Mouse (Mus musculus): ENCODE data around the gene Ndufs3. TPM values are rescaled to one million over a fixed set of nuclear protein-coding genes. Genes with fewer than 3 reads are reported as not detected.

Gene Ndufs3
- polyA plus RNA-seq, 1 experiment from 2014 or later, result 236 TPM

DNA sequence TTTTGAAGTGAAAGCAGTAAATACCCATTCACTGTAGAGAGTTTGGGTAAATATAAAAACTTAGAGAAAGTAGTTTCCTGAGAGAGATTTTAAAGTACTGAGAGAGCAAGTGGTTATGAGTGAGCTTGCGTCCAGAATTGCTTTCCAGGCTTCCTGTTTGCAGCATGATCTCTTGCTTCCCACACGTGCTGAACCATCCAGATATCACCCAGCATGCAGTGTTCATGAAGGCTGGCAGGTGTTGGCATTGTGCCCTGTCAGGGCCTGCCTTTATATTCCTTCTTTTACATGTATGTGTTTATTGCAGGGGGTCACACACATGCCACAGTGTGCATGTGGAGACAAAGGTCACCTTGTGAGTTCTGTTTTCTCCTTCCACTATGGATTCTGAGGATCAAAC is 29.4 kb downstream of the Ndufs3 start:
- no peak overlapping the region for H3K27ac ChIP-seq (ENCODE audit: low read depth, low read length)
- H3K4me1 ChIP-seq (replicated peaks; ENCODE audit: control insufficient read depth, insufficient read depth, low read length), result peaks cover 20% of the 10 kb centered on the region
- H3K9ac ChIP-seq (ENCODE audit: low read depth, low read length), result no peak overlapping the region
- no peak overlapping the region for H3K4me2 ChIP-seq
- H3K36me3 ChIP-seq (ENCODE audit: control insufficient read depth, insufficient read depth, low read length), result no peaks in the 10 kb centered on the region
- H3K27me3 ChIP-seq (replicated peaks; ENCODE audit: control insufficient read depth, insufficient read depth, low read length), result no peaks in the 10 kb centered on the region; the same call in 1 of the 2 replicates
- no peak for ATAC-seq (replicated peaks; ENCODE audit: low FRiP score)
- WGBS, result 50% methylated on average over 2 of the region's 2 CpGs
- H3K9me3 ChIP-seq (ENCODE audit: control insufficient read depth, low read length), result no peaks in the 10 kb centered on the region
- H3K4me3 ChIP-seq (ENCODE audit: low read depth, low read length), result no peak overlapping the region
- DNase-seq (ENCODE audit: low spot score), result no peak

DNA sequence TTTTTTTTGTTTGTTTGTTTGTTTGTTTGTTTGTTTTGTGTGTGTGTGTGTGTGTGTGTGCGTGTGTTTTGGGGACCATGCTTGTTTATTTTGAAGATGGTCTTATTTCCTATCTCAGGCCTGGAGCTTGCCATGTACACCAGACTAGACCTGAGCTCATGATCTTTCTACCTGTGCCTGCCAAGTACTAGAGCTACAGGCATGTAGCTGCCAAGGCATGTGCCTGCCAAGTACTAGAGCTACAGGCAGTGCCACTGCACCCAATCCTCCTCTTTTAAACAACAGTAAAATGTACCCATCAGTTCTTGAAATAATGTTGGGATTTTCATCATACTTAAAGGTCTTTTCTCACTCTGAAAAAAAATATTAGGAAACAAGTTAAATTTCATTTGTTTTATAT is 30.6 kb downstream of the Ndufs3 start:
- Histone ChIP-seq H3K27me3 (replicated peaks; ENCODE audit: control insufficient read depth, insufficient read depth, low read length) (no peaks in the 10 kb centered on the region), H3K4me3 (ENCODE audit: low read depth, low read length) (no peak overlapping the region), H3K4me2 (no peak overlapping the region), H3K9ac (ENCODE audit: low read depth, low read length) (no peak overlapping the region), H3K9me3 (ENCODE audit: control insufficient read depth, low read length) (no peaks in the 10 kb centered on the region), H3K36me3 (ENCODE audit: control insufficient read depth, insufficient read depth, low read length) (no peaks in the 10 kb centered on the region), H3K27ac (ENCODE audit: low read depth, low read length) (no peak overlapping the region), H3K4me1 (replicated peaks; ENCODE audit: control insufficient read depth, insufficient read depth, low read length) (peaks cover 25% of the 10 kb centered on the region)
- WGBS, result 93% methylated on average over 1 of the region's 1 CpGs
- ATAC-seq (replicated peaks; ENCODE audit: low FRiP score), result no peak
- DNase-seq (ENCODE audit: low spot score), result no peak

DNA sequence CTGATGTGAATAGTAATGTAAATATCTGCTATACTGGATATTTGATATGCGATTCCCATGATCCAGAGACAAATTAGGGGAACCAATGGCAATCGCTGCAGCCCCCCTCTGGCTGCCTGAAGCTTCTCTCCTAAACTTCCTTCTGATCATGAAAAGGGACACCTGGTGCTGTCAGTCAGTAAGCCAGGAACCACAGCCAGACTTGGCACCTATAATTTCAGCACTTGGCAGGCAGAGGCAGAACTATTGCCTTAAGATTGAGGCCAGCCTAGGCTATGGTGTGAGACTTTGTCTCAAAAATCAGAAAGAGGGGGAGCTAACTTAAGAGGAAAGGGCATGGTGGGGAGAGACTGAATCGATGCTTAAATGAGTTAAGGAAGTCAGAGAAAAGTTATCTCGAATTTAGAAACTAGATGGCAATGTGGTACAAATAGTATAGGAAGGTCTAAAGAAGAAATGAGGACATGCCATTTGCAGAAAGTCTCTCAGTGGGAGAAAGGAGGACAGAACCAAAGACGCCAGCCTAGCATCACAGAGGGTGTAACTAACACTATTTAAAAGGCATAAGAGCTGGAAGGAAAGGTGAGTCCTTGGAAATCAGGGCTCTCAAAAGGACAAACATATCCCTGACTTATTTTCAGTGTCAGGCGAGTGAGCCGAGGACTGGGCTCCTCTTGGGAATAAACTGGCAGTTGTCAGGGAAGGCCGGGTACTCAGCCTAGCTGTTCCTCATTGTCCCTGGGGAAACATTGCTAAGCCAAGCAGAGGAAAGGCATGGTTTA is 33.3 kb downstream of the Ndufs3 start:
- ATAC-seq (replicated peaks; ENCODE audit: low FRiP score), result no peak
- peak overlapping the region; percentile 42 for H3K9ac ChIP-seq (ENCODE audit: low read depth, low read length)
- 74% methylated on average over 8 of the region's 8 CpGs for WGBS

DNA sequence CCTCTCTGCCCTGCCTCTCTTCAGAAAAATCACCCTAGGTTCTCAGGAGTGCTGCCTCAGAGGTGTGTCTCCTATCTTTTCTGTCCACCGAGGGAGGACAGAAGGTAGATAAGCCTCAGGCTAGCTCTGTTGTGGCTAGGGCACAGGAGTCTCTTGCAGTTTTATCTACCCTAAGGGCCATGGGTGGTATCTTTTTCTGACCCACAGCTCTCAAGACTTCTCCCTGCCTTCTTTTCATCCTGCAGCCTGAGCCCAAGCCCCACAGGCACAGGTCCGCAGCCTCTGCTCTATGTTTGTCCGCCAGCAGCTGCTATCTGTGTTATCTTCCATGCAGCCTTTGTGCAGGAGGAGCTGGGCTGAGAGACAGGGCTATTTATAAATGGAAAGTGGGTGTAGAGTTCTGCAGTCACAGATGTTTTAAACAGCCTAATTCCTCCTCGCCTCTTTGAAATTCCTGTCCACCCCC is 34.5 kb downstream of the Ndufs3 start:
- Histone ChIP-seq H3K36me3 (ENCODE audit: control insufficient read depth, insufficient read depth, low read length) (peaks cover 3% of the 10 kb centered on the region), H3K4me1 (replicated peaks; ENCODE audit: control insufficient read depth, insufficient read depth, low read length) (peaks cover 34% of the 10 kb centered on the region), H3K4me3 (ENCODE audit: low read depth, low read length) (0 out of 2 replicates have a peak overlapping the region, but pooled peaks have one; percentile 8), H3K9ac (ENCODE audit: low read depth, low read length) (0 out of 2 replicates have a peak overlapping the region, but pooled peaks have one; percentile 6), H3K27ac (ENCODE audit: low read depth, low read length) (peak overlapping the region; percentile 81), H3K9me3 (ENCODE audit: control insufficient read depth, low read length) (no peaks in the 10 kb centered on the region), H3K27me3 (replicated peaks; ENCODE audit: control insufficient read depth, insufficient read depth, low read length) (no peaks in the 10 kb centered on the region), H3K4me2 (peak overlapping the region; percentile 53)
- ATAC-seq (replicated peaks; ENCODE audit: low FRiP score) (peak; percentile 91), DNase-seq (ENCODE audit: low spot score) (no peak)
- 11% methylated on average over 4 of the region's 4 CpGs for WGBS

More for the DNA sequence above, 33.3 kb downstream of the Ndufs3 start:
- Histone ChIP-seq H3K27me3 (replicated peaks; ENCODE audit: control insufficient read depth, insufficient read depth, low read length) (no peaks in the 10 kb centered on the region), H3K4me1 (replicated peaks; ENCODE audit: control insufficient read depth, insufficient read depth, low read length) (peaks cover 34% of the 10 kb centered on the region), H3K4me2 (peak overlapping the region; percentile 53), H3K27ac (ENCODE audit: low read depth, low read length) (peak overlapping the region; percentile 81), H3K4me3 (ENCODE audit: low read depth, low read length) (no peak overlapping the region), H3K9me3 (ENCODE audit: control insufficient read depth, low read length) (no peaks in the 10 kb centered on the region), H3K36me3 (ENCODE audit: control insufficient read depth, insufficient read depth, low read length) (no peaks in the 10 kb centered on the region; the same call in 1 of the 2 replicates)
- DNase-seq (ENCODE audit: low spot score), result no peak

DNA sequence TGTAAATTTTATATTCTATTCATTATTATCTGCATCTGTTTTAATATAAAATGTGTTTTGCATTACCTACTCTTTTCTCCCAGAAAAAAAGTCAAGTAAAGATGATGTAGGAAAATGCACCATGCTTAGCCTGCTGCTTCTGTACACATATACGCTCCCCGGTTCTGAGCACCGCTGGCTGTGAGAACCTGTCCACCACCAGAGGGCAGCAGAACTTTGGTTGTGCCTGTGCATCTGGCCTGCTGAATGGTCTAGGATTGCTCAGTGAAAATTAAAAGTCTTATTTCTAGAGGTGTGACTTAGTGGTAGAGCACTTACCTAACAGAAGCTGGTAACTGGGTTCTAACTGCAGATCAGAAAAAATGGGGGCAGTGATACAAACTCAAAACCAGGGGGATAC is 38.1 kb downstream of the Ndufs3 start:
- Histone ChIP-seq H3K4me1 (replicated peaks; ENCODE audit: control insufficient read depth, insufficient read depth, low read length) (peaks cover 33% of the 10 kb centered on the region), H3K4me2 (no peak overlapping the region), H3K27ac (ENCODE audit: low read depth, low read length) (no peak overlapping the region), H3K4me3 (ENCODE audit: low read depth, low read length) (no peak overlapping the region), H3K36me3 (ENCODE audit: control insufficient read depth, insufficient read depth, low read length) (peaks cover 13% of the 10 kb centered on the region), H3K9ac (ENCODE audit: low read depth, low read length) (no peak overlapping the region), H3K9me3 (ENCODE audit: control insufficient read depth, low read length) (no peaks in the 10 kb centered on the region), H3K27me3 (replicated peaks; ENCODE audit: control insufficient read depth, insufficient read depth, low read length) (no peaks in the 10 kb centered on the region)
- WGBS, result 43% methylated on average over 3 of the region's 3 CpGs
- ATAC-seq (replicated peaks; ENCODE audit: low FRiP score) (peak; percentile 62), DNase-seq (ENCODE audit: low spot score) (peak; percentile 58)

DNA sequence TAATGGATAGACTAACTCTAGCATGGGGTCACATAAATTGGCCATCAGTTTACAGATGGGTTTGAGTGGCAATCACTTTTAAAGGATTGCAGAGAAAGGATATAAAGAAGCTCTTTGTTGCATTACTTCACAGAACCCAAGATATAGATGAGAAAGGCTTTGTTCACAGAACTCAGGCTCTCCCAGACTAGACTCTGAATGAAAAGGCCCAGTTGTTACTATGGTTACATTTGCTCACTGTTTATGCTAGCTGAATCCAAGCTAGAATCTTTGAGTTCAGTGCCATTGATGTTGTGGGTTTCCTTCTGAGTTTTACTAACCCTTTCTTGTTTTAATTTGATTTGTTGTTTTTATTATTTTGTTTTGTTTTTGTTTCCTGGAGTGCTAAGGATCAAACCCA is 40.4 kb downstream of the Ndufs3 start:
- Histone ChIP-seq H3K27me3 (replicated peaks; ENCODE audit: control insufficient read depth, insufficient read depth, low read length) (no peaks in the 10 kb centered on the region), H3K36me3 (ENCODE audit: control insufficient read depth, insufficient read depth, low read length) (peaks cover 19% of the 10 kb centered on the region), H3K9me3 (ENCODE audit: control insufficient read depth, low read length) (no peaks in the 10 kb centered on the region), H3K4me2 (no peak overlapping the region), H3K27ac (ENCODE audit: low read depth, low read length) (no peak overlapping the region), H3K9ac (ENCODE audit: low read depth, low read length) (no peak overlapping the region), H3K4me3 (ENCODE audit: low read depth, low read length) (no peak overlapping the region), H3K4me1 (replicated peaks; ENCODE audit: control insufficient read depth, insufficient read depth, low read length) (peaks cover 11% of the 10 kb centered on the region)
- no peak for ATAC-seq (replicated peaks; ENCODE audit: low FRiP score)
- DNase-seq (ENCODE audit: low spot score), result no peak

DNA sequence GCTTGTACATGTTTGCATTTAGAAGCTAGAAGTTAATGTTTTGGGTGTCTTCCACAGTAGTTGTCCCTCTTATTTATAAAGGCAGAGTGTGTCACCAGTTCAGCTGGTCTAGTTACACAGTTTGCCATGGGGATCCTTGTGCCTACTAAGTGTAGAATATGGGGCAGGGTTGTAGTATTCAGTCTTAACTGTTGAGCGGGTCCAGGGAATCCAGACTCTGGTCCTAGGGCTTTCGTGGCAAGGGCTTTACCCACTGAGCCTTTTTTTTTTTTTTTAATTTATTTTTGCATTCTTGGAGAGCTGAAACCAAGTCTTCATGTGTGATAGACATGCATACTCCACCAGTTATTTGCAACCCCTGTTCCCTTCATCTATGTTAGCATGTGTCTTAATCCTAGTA is 43.1 kb downstream of the Ndufs3 start:
- H3K36me3 ChIP-seq (ENCODE audit: control insufficient read depth, insufficient read depth, low read length), result peaks cover 19% of the 10 kb centered on the region
- no peaks in the 10 kb centered on the region for H3K27me3 ChIP-seq (replicated peaks; ENCODE audit: control insufficient read depth, insufficient read depth, low read length)
- H3K9ac ChIP-seq (ENCODE audit: low read depth, low read length), result no peak overlapping the region
- ATAC-seq (replicated peaks; ENCODE audit: low FRiP score) (no peak), DNase-seq (ENCODE audit: low spot score) (no peak)
- H3K27ac ChIP-seq (ENCODE audit: low read depth, low read length), result no peak overlapping the region
- H3K9me3 ChIP-seq (ENCODE audit: control insufficient read depth, low read length), result no peaks in the 10 kb centered on the region
- H3K4me2 ChIP-seq, result no peak overlapping the region
- WGBS, result 97% methylated on average over 2 of the region's 2 CpGs
- H3K4me1 ChIP-seq (replicated peaks; ENCODE audit: control insufficient read depth, insufficient read depth, low read length), result no peaks in the 10 kb centered on the region
- no peak overlapping the region for H3K4me3 ChIP-seq (ENCODE audit: low read depth, low read length)

DNA sequence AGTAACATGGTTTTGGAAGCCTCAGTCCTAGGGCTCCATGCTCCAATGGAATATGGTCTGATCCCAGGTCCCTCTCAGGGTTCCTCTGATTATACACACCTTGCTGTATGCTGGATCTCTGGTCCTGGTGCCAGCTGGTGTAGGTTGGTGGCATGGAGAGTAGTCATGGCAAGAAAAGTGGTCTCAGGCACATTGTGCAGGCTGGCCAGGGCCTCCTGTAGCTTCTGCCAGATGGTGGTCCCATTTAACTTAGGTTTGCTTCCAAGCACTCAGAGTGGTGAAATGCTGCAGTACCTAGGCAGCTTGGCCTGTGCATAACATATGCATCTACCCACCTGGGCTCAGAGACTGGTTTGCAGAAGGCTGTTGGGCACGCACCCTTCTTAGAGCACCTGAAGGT is 54.2 kb downstream of the Ndufs3 start:
- Histone ChIP-seq H3K4me1 (replicated peaks; ENCODE audit: control insufficient read depth, insufficient read depth, low read length) (peaks cover 11% of the 10 kb centered on the region), H3K4me2 (no peak overlapping the region), H3K4me3 (ENCODE audit: low read depth, low read length) (no peak overlapping the region), H3K36me3 (ENCODE audit: control insufficient read depth, insufficient read depth, low read length) (peaks cover 27% of the 10 kb centered on the region), H3K9me3 (ENCODE audit: control insufficient read depth, low read length) (no peaks in the 10 kb centered on the region), H3K9ac (ENCODE audit: low read depth, low read length) (no peak overlapping the region), H3K27ac (ENCODE audit: low read depth, low read length) (no peak overlapping the region), H3K27me3 (replicated peaks; ENCODE audit: control insufficient read depth, insufficient read depth, low read length) (no peaks in the 10 kb centered on the region)
- ATAC-seq (replicated peaks; ENCODE audit: low FRiP score), result no peak
- WGBS, result 96% methylated on average over 1 of the region's 1 CpGs
- DNase-seq (ENCODE audit: low spot score), result no peak

DNA sequence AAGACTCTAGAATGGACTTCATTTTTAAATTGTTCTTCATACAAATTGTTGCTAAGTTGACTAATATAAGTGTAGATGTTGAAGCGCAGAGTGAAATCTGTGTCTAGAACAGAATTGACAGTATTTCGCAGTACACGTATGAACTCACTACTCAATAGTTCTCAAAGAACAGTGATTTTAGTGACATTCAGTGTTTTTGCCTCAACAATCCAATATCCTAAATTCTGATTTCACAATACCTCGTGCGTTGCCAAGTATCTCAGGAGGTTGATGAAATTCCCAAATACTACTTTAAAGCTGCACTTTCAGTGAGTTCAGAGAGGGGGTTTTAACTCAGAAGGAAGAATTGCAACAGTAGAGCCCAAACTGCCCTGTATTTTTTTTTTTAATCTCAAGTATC is 56.3 kb downstream of the Ndufs3 start:
- H3K9me3 ChIP-seq (ENCODE audit: control insufficient read depth, low read length), result no peaks in the 10 kb centered on the region
- no peak for ATAC-seq (replicated peaks; ENCODE audit: low FRiP score)
- H3K27ac ChIP-seq (ENCODE audit: low read depth, low read length), result no peak overlapping the region
- peak overlapping the region; percentile 73 for H3K4me3 ChIP-seq (ENCODE audit: low read depth, low read length)
- DNase-seq (ENCODE audit: low spot score), result no peak
- peaks cover 11% of the 10 kb centered on the region for H3K4me1 ChIP-seq (replicated peaks; ENCODE audit: control insufficient read depth, insufficient read depth, low read length)
- H3K4me2 ChIP-seq, result peak overlapping the region; percentile 82
- no peak overlapping the region for H3K9ac ChIP-seq (ENCODE audit: low read depth, low read length)
- WGBS, result 89% methylated on average over 5 of the region's 5 CpGs
- peaks cover 16% of the 10 kb centered on the region for H3K36me3 ChIP-seq (ENCODE audit: control insufficient read depth, insufficient read depth, low read length)
- H3K27me3 ChIP-seq (replicated peaks; ENCODE audit: control insufficient read depth, insufficient read depth, low read length), result no peaks in the 10 kb centered on the region
